Mouse (Mus musculus) spleen, postnatal 4 days (tissue): ENCODE measurements around the gene Platr17.
"Not testable (repeated sequence)": the region's sequence is repeated elsewhere in the genome, so short reads cannot be mapped to it uniquely, and the experiment has no call there.

Experiments used
- DNase-seq, 2 experiments: peaks; one replicate each; pipeline ENCODE4 v3.0.0; 2022; ENCODE audit warnings: low spot score in 2 of 2

The Platr17 gene

GRCm38 (mm10) chr17:33904835-33905234, at the start of gene Platr17:
TSS of gene Platr17 (plus strand) at chr17:33905135.
- DNase-seq: not testable (repeated sequence)

- no peak for DNase-seq
These were observed 47.1 kb upstream of the Platr17 start for GRCm38 (mm10) chr17:33857816-33858215.

- DNase-seq: peak; percentile 65 to 84
These were observed 39.5 kb upstream of the Platr17 start for GRCm38 (mm10) chr17:33865330-33866030.

GRCm38 (mm10) chr17:33873537-33873936, 31.4 kb upstream of the Platr17 start, which contains the start of gene Gm7029:
TSS of gene Gm7029 (plus strand) at chr17:33873837.
- not testable (repeated sequence) for DNase-seq

- no peak for DNase-seq
These were observed 30.5 kb upstream of the Platr17 start for GRCm38 (mm10) chr17:33874411-33874810.

- not testable (repeated sequence) for DNase-seq
These were observed 29.1 kb upstream of the Platr17 start for GRCm38 (mm10) chr17:33875797-33876196.

GRCm38 (mm10) chr17:33884320-33884719, 20.6 kb upstream of the Platr17 start:
- DNase-seq: not testable (repeated sequence)

GRCm38 (mm10) chr17:33887802-33888201, 17.1 kb upstream of the Platr17 start:
- not testable (repeated sequence) for DNase-seq

- not testable (repeated sequence) for DNase-seq
These were observed 16.7 kb upstream of the Platr17 start for GRCm38 (mm10) chr17:33888230-33888629.

- DNase-seq: not testable (repeated sequence)
These were observed 14.9 kb upstream of the Platr17 start for GRCm38 (mm10) chr17:33889941-33890532.

GRCm38 (mm10) chr17:33890533-33891059, 14.3 kb upstream of the Platr17 start, which contains the start of gene Kifc1:
TSS of gene Kifc1 (minus strand) at chr17:33890661.
- DNase-seq: peak; percentile 99 to 100

GRCm38 (mm10) chr17:33891357-33891756, 13.6 kb upstream of the Platr17 start:
- no peak for DNase-seq

GRCm38 (mm10) chr17:33891892-33892291, 13.0 kb upstream of the Platr17 start:
- not testable (repeated sequence) for DNase-seq

- no peak for DNase-seq
These were observed 12.5 kb upstream of the Platr17 start for GRCm38 (mm10) chr17:33892429-33892828.

- not testable (repeated sequence) for DNase-seq
These were observed 11.9 kb upstream of the Platr17 start for GRCm38 (mm10) chr17:33893011-33893410.

- DNase-seq: peak in 1 of 2 experiments; percentile 76
These were observed 7.7 kb upstream of the Platr17 start for GRCm38 (mm10) chr17:33897114-33897794.

GRCm38 (mm10) chr17:33898193-33898592, 6.7 kb upstream of the Platr17 start:
- DNase-seq: not testable (repeated sequence)

GRCm38 (mm10) chr17:33899642-33900041, 5.3 kb upstream of the Platr17 start:
- no peak for DNase-seq

GRCm38 (mm10) chr17:33900281-33900988, 4.5 kb upstream of the Platr17 start:
- no peak for DNase-seq

GRCm38 (mm10) chr17:33900989-33901314, 4.0 kb upstream of the Platr17 start:
- no peak for DNase-seq

- DNase-seq: no peak
These were observed 3.3 kb upstream of the Platr17 start for GRCm38 (mm10) chr17:33901653-33902052.

- DNase-seq: no peak
These were observed 2.9 kb upstream of the Platr17 start for GRCm38 (mm10) chr17:33902079-33902478.
